Mouse (Mus musculus) gastrocnemius, postnatal 10 days (tissue): ENCODE measurements at regions not wholly inside any gene's neighbourhood (a gene's known extent, or its start where the extent isn't known, plus 50 kb on each side); places are given as distances from the start of the nearest gene placed in this dataset.
A peak's percentile ranks its signal among the peaks of the same experiment; 100 is the strongest.

Source experiments
- DNase-seq: peaks from one replicate; pipeline ENCODE4 v3.0.0; 2021; ENCODE audit warnings: mixed read lengths

GRCm38 (mm10) chr12:85527011-85527410 is 53.3 kb downstream of the Fos start:
- no peak for DNase-seq

GRCm38 (mm10) chr12:85531638-85532037 is 57.9 kb downstream of the Fos start:
- DNase-seq = no peak

GRCm38 (mm10) chr12:85532221-85532612 is 58.5 kb downstream of the Fos start:
- DNase-seq = peak; percentile 29

- peak; percentile 56 for DNase-seq
Observed at GRCm38 (mm10) chr12:85532613-85533460, 59.1 kb downstream of the Fos start.

GRCm38 (mm10) chr12:85533603-85534002 is 59.9 kb downstream of the Fos start:
- no peak for DNase-seq

GRCm38 (mm10) chr12:85539423-85539822 is 59.4 kb upstream of the Jdp2 start:
- no peak for DNase-seq

GRCm38 (mm10) chr12:85541153-85541552 is 57.7 kb upstream of the Jdp2 start:
- no peak for DNase-seq

GRCm38 (mm10) chr12:85542881-85543280 is 55.9 kb upstream of the Jdp2 start:
- no peak for DNase-seq

GRCm38 (mm10) chr12:85543520-85543919 is 55.3 kb upstream of the Jdp2 start:
- DNase-seq = no peak

- no peak for DNase-seq
Observed at GRCm38 (mm10) chr12:85544801-85545200, 54.0 kb upstream of the Jdp2 start.

- no peak for DNase-seq
Observed at GRCm38 (mm10) chr12:85545718-85546117, 53.1 kb upstream of the Jdp2 start.

GRCm38 (mm10) chr12:85548076-85548475 is 50.8 kb upstream of the Jdp2 start:
- DNase-seq = peak; percentile 77
